Mouse (Mus musculus): ENCODE measurements around the gene Spred2.

- TF ChIP-seq CTCF (IDR thresholded peaks at IDR 0.05; ENCODE audit: low read depth) (no peak), EP300 (IDR thresholded peaks at IDR 0.05; ENCODE audit: low read depth) (no peak)
Observed at GRCm38 (mm10) chr11:19924757-19925148, 578 bp downstream of the Spred2 start.
